In genomic region chr2:135434947-135435515, GRCm38 (mm10) we compare ENCODE assay signal across 14 mouse cellular contexts.
DNase-seq lines count a peak whose midpoint lies in the region; ATAC-seq and TF ChIP-seq lines count a peak whose summit lies in the region.
"Had no signal": no experiment of that assay in that cellular context is flagged by ENCODE, and none has a peak within 500 bp of the region (broad histone marks: within the 10 kb centered on the region; RNA-seq: fewer than 3 reads in every experiment).

No protein-coding gene starts in this region.

- TF ChIP-seq EP300 in stomach, postnatal 0 days (optimal IDR thresholded peaks at IDR 0.05) = no peak

- TF ChIP-seq CTCF in stomach, postnatal 0 days (IDR thresholded peaks at IDR 0.05; ENCODE audit: low read depth) = no peak

- peak; percentile 93 for DNase-seq in heart, adult 11 months
- no peak for DNase-seq in heart, embryonic 10.5 days (ENCODE audit: low spot score)
- no peak for DNase-seq in stomach, postnatal 0 days (ENCODE audit: low spot score)
- peak; percentile 54 for DNase-seq in lung, postnatal 10 days
- DNase-seq in left cerebral cortex, adult 8-10 months (ENCODE audit: low spot score in 2 of 2) = no peak
- DNase-seq: cerebellum, adult 8-10 months; liver; midbrain, embryonic 14.5 days; right cerebral cortex, postnatal 14 days had no signal

- no peak overlapping the region for H3K4me2 ChIP-seq in stomach, embryonic 14.5 days (replicated peaks; ENCODE audit: low read depth, low read length)
- H3K4me2 ChIP-seq in stomach, postnatal 0 days (replicated peaks; ENCODE audit: low read depth) = no peak overlapping the region
- no peak overlapping the region for H3K4me2 ChIP-seq in hindbrain, embryonic 16.5 days (ENCODE audit: low read length)
- H3K4me2 ChIP-seq: heart, embryonic 13.5 days; hindbrain, embryonic 13.5 days had no signal

- H3K9ac ChIP-seq in stomach, embryonic 14.5 days (replicated peaks; ENCODE audit: low read depth, low read length) = no peak overlapping the region
- no peak overlapping the region for H3K9ac ChIP-seq in stomach, postnatal 0 days (ENCODE audit: low read length)
- no peak overlapping the region for H3K9ac ChIP-seq in hindbrain, embryonic 16.5 days (ENCODE audit: low read depth, low read length)
- H3K9ac ChIP-seq: heart, embryonic 13.5 days; hindbrain, embryonic 13.5 days had no signal

- no peak for ATAC-seq in stomach, embryonic 14.5 days (ENCODE audit: insufficient number of reproducible peaks, insufficient read depth, low FRiP score, low read depth)
- no peak for ATAC-seq in stomach, postnatal 0 days (ENCODE audit: low FRiP score, low TSS enrichment)
- no peak for ATAC-seq in hindbrain, embryonic 16.5 days
- ATAC-seq: activated CD4-positive, CD25-positive, alpha-beta regulatory T cell, adult 4 months had no signal

- H3K4me3 ChIP-seq in heart, embryonic 10.5 days = no peak overlapping the region
- H3K4me3 ChIP-seq in stomach, embryonic 14.5 days (ENCODE audit: low read depth, low read length) = no peak overlapping the region
- H3K4me3 ChIP-seq in stomach, postnatal 0 days (ENCODE audit: low read depth, low read length) = no peak overlapping the region
- H3K4me3 ChIP-seq in hindbrain, embryonic 16.5 days (ENCODE audit: low read length) = no peak overlapping the region
- H3K4me3 ChIP-seq: heart, embryonic 13.5 days; hindbrain, embryonic 13.5 days had no signal

- H3K9me3 ChIP-seq in heart, embryonic 10.5 days = no peaks in the 10 kb centered on the region
- H3K9me3 ChIP-seq in stomach, embryonic 14.5 days (ENCODE audit: control insufficient read depth, low read depth, low read length) = no peaks in the 10 kb centered on the region
- H3K9me3 ChIP-seq in stomach, postnatal 0 days (ENCODE audit: control insufficient read depth, low read length) = no peaks in the 10 kb centered on the region
- H3K9me3 ChIP-seq in hindbrain, embryonic 16.5 days (ENCODE audit: control insufficient read depth, low read length) = no peaks in the 10 kb centered on the region
- H3K9me3 ChIP-seq: heart, embryonic 13.5 days; hindbrain, embryonic 13.5 days had no signal

- H3K36me3 ChIP-seq in heart, embryonic 10.5 days = no peaks in the 10 kb centered on the region
- H3K36me3 ChIP-seq in stomach, embryonic 14.5 days (ENCODE audit: control insufficient read depth, insufficient read depth, low read length) = no peaks in the 10 kb centered on the region
- no peaks in the 10 kb centered on the region for H3K36me3 ChIP-seq in stomach, postnatal 0 days (ENCODE audit: control insufficient read depth, insufficient read depth, low read length)
- no peaks in the 10 kb centered on the region for H3K36me3 ChIP-seq in hindbrain, embryonic 16.5 days (ENCODE audit: control insufficient read depth, insufficient read depth, low read length)
- H3K36me3 ChIP-seq: heart, embryonic 13.5 days; hindbrain, embryonic 13.5 days had no signal

- no peaks in the 10 kb centered on the region for H3K27me3 ChIP-seq in heart, embryonic 10.5 days (ENCODE audit: insufficient read depth, poor library complexity, severe bottlenecking)
- H3K27me3 ChIP-seq in stomach, embryonic 14.5 days (ENCODE audit: control insufficient read depth, insufficient read depth, low read length) = no peaks in the 10 kb centered on the region
- no peaks in the 10 kb centered on the region for H3K27me3 ChIP-seq in stomach, postnatal 0 days (ENCODE audit: control insufficient read depth, insufficient read depth, low read length)
- H3K27me3 ChIP-seq in hindbrain, embryonic 16.5 days (replicated peaks; ENCODE audit: control insufficient read depth, insufficient read depth, low read length) = no peaks in the 10 kb centered on the region
- H3K27me3 ChIP-seq: heart, embryonic 13.5 days; hindbrain, embryonic 13.5 days had no signal

- no peak overlapping the region for H3K27ac ChIP-seq in heart, embryonic 10.5 days
- H3K27ac ChIP-seq in stomach, embryonic 14.5 days (ENCODE audit: low read length) = peak overlapping the region; percentile 34; the same call in 1 of the 2 replicates
- H3K27ac ChIP-seq in stomach, postnatal 0 days (replicated peaks) = no peak overlapping the region
- no peak overlapping the region for H3K27ac ChIP-seq in hindbrain, embryonic 16.5 days (ENCODE audit: low read depth, low read length)
- H3K27ac ChIP-seq: heart, embryonic 13.5 days; hindbrain, embryonic 13.5 days had no signal

- 79% methylated on average over 5 of the region's 5 CpGs for WGBS in heart, embryonic 10.5 days
- WGBS in stomach, embryonic 14.5 days = 44% methylated on average over 5 of the region's 5 CpGs
- WGBS in stomach, postnatal 0 days = 35% methylated on average over 5 of the region's 5 CpGs
- 87% methylated on average over 5 of the region's 5 CpGs for WGBS in hindbrain, embryonic 16.5 days

- H3K4me1 ChIP-seq in heart, embryonic 10.5 days = peaks cover 4% of the 10 kb centered on the region; the same call in 1 of the 2 replicates
- H3K4me1 ChIP-seq in stomach, embryonic 14.5 days (ENCODE audit: control insufficient read depth, insufficient read depth, low read length) = no peaks in the 10 kb centered on the region
- no peaks in the 10 kb centered on the region for H3K4me1 ChIP-seq in stomach, postnatal 0 days (replicated peaks; ENCODE audit: control insufficient read depth, insufficient read depth)
- peaks cover 5% of the 10 kb centered on the region for H3K4me1 ChIP-seq in hindbrain, embryonic 16.5 days (ENCODE audit: control insufficient read depth, insufficient read depth, low read depth, low read length)

Comparison
In these comparisons a context has a peak if more than half of its experiments do, and no peak if none do; other contexts are left out.
1. DNase-seq: peak in heart, adult 11 months (single experiment) and lung, postnatal 10 days (single experiment); none in heart, embryonic 10.5 days (single experiment), stomach, postnatal 0 days (single experiment) and left cerebral cortex, adult 8-10 months (0 of 2).